Mouse (Mus musculus) forebrain, embryonic 11.5 days (tissue): Measurements from ENCODE around the gene Gucy2g. TPM values are rescaled to one million over a fixed set of nuclear protein-coding genes. Genes with fewer than 3 reads are reported as not detected.
"Not testable (repeated sequence)": the region's sequence is repeated elsewhere in the genome, so short reads cannot be mapped to it uniquely, and the experiment has no call there.

ENCODE experiments used
- ATAC-seq: fragments of 200-750 bp; cut with Nextera tagmentation; replicated peaks from 2 replicates; pipeline ENCODE4 v1.8.0; 2017; ENCODE audit warnings: moderate TSS enrichment; ENCODE audit not compliant: low FRiP score
- DNase-seq: peaks from one replicate; pipeline ENCODE4 v3.0.0-alpha.2; 2017; ENCODE audit warnings: low spot score
- H3K27ac ChIP-seq: fragments of 300-500 bp; sonication (generic); 2 replicates; pipeline ENCODE4 v1.5.1; 2014; ENCODE audit warnings: low read depth, low read length
- H3K27me3 ChIP-seq: fragments of 300-500 bp; sonication (generic); 2 replicates; pipeline ENCODE4 v1.6.1; 2014; ENCODE audit warnings: mild to moderate bottlenecking, low read length, mixed read lengths; ENCODE audit not compliant: control insufficient read depth, insufficient read depth
- H3K36me3 ChIP-seq: fragments of 300-500 bp; sonication (generic); 2 replicates; pipeline ENCODE4 v1.6.1; 2014; ENCODE audit warnings: mild to moderate bottlenecking, low read length, moderate library complexity, mixed read lengths; ENCODE audit not compliant: control insufficient read depth, insufficient read depth
- H3K4me1 ChIP-seq: fragments of 300-500 bp; sonication (generic); replicated peaks from 2 replicates; pipeline ENCODE4 v1.6.1; 2014; ENCODE audit warnings: low read length, mixed read lengths; ENCODE audit not compliant: control insufficient read depth, insufficient read depth
- H3K4me2 ChIP-seq: fragments of 300-500 bp; sonication (generic); 2 replicates; pipeline ENCODE4 v1.6.1; 2014; ENCODE audit warnings: low read depth, mild to moderate bottlenecking, low read length, moderate library complexity, mixed read lengths; ENCODE audit not compliant: severe bottlenecking
- H3K4me3 ChIP-seq: fragments of 300-500 bp; sonication (generic); 2 replicates; pipeline ENCODE4 v1.5.1; 2014; ENCODE audit warnings: low read depth, low read length
- H3K9ac ChIP-seq: fragments of 300-500 bp; sonication (generic); 2 replicates; pipeline ENCODE4 v1.6.1; 2014; ENCODE audit warnings: low read length
- H3K9me3 ChIP-seq: fragments of 300-500 bp; sonication (generic); 2 replicates; pipeline ENCODE4 v1.6.1; 2016; ENCODE audit warnings: low read length, mixed read lengths; ENCODE audit not compliant: control insufficient read depth
- WGBS: fragments of 180-500 bp; shearing (Covaris S2); extraction: QIAGEN DNeasy Blood & Tissue Kit; methylation state at CpG from one replicate; pipeline ENCODE4 v1.1.7; 2014; 5-methylcytosine and 5-hydroxymethylcytosine counted together
- polyA plus RNA-seq: library from polyadenylated mRNA; unstranded; fragments of >200 nt; fragmentation: Nextera tagmentation; extraction: Ambion mirVana; gene quantifications from 2 replicates; pipeline ENCODE4 v1.2.1, GENCODE M21; 2014

The Gucy2g gene
- polyA plus RNA-seq, 1 experiment from 2014 or later, result not detected

GRCm38 (mm10) chr19:55169236-55169729, 71.8 kb downstream of the Gucy2g start:
- not testable (repeated sequence) for H3K4me2 ChIP-seq, H3K27ac ChIP-seq, ATAC-seq, DNase-seq, H3K9me3 ChIP-seq, H3K27me3 ChIP-seq, H3K9ac ChIP-seq, H3K4me1 ChIP-seq, H3K36me3 ChIP-seq, H3K4me3 ChIP-seq
- 91% methylated on average over 8 of the region's 8 CpGs for WGBS

- 86% methylated on average over 6 of the region's 6 CpGs for WGBS
- Histone ChIP-seq H3K4me3 (no peak overlapping the region), H3K4me2 (no peak overlapping the region), H3K9ac (no peak overlapping the region), H3K9me3 (peaks cover 3% of the 10 kb centered on the region), H3K27ac (no peak overlapping the region), H3K36me3 (no peaks in the 10 kb centered on the region), H3K27me3 (no peaks in the 10 kb centered on the region), H3K4me1 (no peaks in the 10 kb centered on the region)
- ATAC-seq (no peak), DNase-seq (no peak)
Measured at GRCm38 (mm10) chr19:55168360-55168759, 72.7 kb downstream of the Gucy2g start.

- H3K36me3 ChIP-seq, result no peaks in the 10 kb centered on the region
Measured at GRCm38 (mm10) chr19:55167741-55168140, 73.3 kb downstream of the Gucy2g start.

GRCm38 (mm10) chr19:55166741-55167140, 74.3 kb downstream of the Gucy2g start:
- Histone ChIP-seq H3K4me3 (no peak overlapping the region), H3K9ac (no peak overlapping the region), H3K36me3 (no peaks in the 10 kb centered on the region), H3K4me1 (no peaks in the 10 kb centered on the region), H3K27me3 (no peaks in the 10 kb centered on the region), H3K9me3 (peaks cover 3% of the 10 kb centered on the region), H3K27ac (no peak overlapping the region), H3K4me2 (no peak overlapping the region)
- WGBS, result 90% methylated on average over 2 of the region's 2 CpGs
- no peak for ATAC-seq
- no peak for DNase-seq

More at GRCm38 (mm10) chr19:55167741-55168140, 73.3 kb downstream of the Gucy2g start:
- H3K27me3 ChIP-seq, result no peaks in the 10 kb centered on the region
- DNase-seq (no peak), ATAC-seq (no peak)
- H3K4me3 ChIP-seq, result no peak overlapping the region
- H3K27ac ChIP-seq, result no peak overlapping the region
- H3K9ac ChIP-seq, result no peak overlapping the region
- H3K4me1 ChIP-seq, result no peaks in the 10 kb centered on the region
- 67% methylated on average over 2 of the region's 2 CpGs for WGBS
- H3K4me2 ChIP-seq, result no peak overlapping the region
- peaks cover 3% of the 10 kb centered on the region for H3K9me3 ChIP-seq

GRCm38 (mm10) chr19:55165954-55166353, 75.1 kb downstream of the Gucy2g start:
- Histone ChIP-seq H3K27ac (no peak overlapping the region), H3K36me3 (no peaks in the 10 kb centered on the region)

GRCm38 (mm10) chr19:55165183-55165865, 75.7 kb downstream of the Gucy2g start:
- ATAC-seq, result no peak

More at GRCm38 (mm10) chr19:55165954-55166353, 75.1 kb downstream of the Gucy2g start:
- H3K4me3 ChIP-seq, result no peak overlapping the region
- no peak overlapping the region for H3K4me2 ChIP-seq
- H3K9ac ChIP-seq, result no peak overlapping the region
- DNase-seq (no peak), ATAC-seq (no peak)
- H3K27me3 ChIP-seq, result no peaks in the 10 kb centered on the region
- 86% methylated on average over 4 of the region's 4 CpGs for WGBS
- H3K4me1 ChIP-seq, result no peaks in the 10 kb centered on the region
- peaks cover 3% of the 10 kb centered on the region for H3K9me3 ChIP-seq

GRCm38 (mm10) chr19:55164162-55164561, 76.9 kb downstream of the Gucy2g start:
- no peaks in the 10 kb centered on the region for H3K27me3 ChIP-seq
- 88% methylated on average over 1 of the region's 1 CpGs for WGBS
- ATAC-seq, result no peak
- H3K27ac ChIP-seq, result no peak overlapping the region
- H3K9ac ChIP-seq, result no peak overlapping the region
- no peak for DNase-seq
- no peaks in the 10 kb centered on the region for H3K36me3 ChIP-seq
- H3K4me2 ChIP-seq, result no peak overlapping the region
- no peaks in the 10 kb centered on the region; the same call in 1 of the 2 replicates for H3K9me3 ChIP-seq
- no peak overlapping the region for H3K4me3 ChIP-seq
- no peaks in the 10 kb centered on the region for H3K4me1 ChIP-seq

More at GRCm38 (mm10) chr19:55165183-55165865, 75.7 kb downstream of the Gucy2g start:
- no peak overlapping the region for H3K9ac ChIP-seq
- no peak overlapping the region for H3K27ac ChIP-seq
- H3K9me3 ChIP-seq, result peaks cover 3% of the 10 kb centered on the region
- no peak overlapping the region for H3K4me3 ChIP-seq
- 94% methylated on average over 1 of the region's 1 CpGs for WGBS
- no peaks in the 10 kb centered on the region for H3K27me3 ChIP-seq
- H3K4me2 ChIP-seq, result no peak overlapping the region
- DNase-seq, result no peak
- no peaks in the 10 kb centered on the region for H3K36me3 ChIP-seq
- no peaks in the 10 kb centered on the region for H3K4me1 ChIP-seq

- H3K27ac ChIP-seq, result no peak overlapping the region
Measured at GRCm38 (mm10) chr19:55162271-55162670, 78.8 kb downstream of the Gucy2g start.

GRCm38 (mm10) chr19:55159826-55160225, 81.2 kb downstream of the Gucy2g start:
- DNase-seq (no peak), ATAC-seq (no peak)
- H3K4me1 ChIP-seq, result no peaks in the 10 kb centered on the region
- H3K9ac ChIP-seq, result no peak overlapping the region
- H3K27me3 ChIP-seq, result no peaks in the 10 kb centered on the region
- no peak overlapping the region for H3K4me3 ChIP-seq
- 87% methylated on average over 6 of the region's 6 CpGs for WGBS
- H3K9me3 ChIP-seq, result no peaks in the 10 kb centered on the region
- no peaks in the 10 kb centered on the region for H3K36me3 ChIP-seq
- H3K4me2 ChIP-seq, result no peak overlapping the region
- no peak overlapping the region for H3K27ac ChIP-seq

More at GRCm38 (mm10) chr19:55162271-55162670, 78.8 kb downstream of the Gucy2g start:
- H3K4me3 ChIP-seq, result no peak overlapping the region
- no peaks in the 10 kb centered on the region for H3K9me3 ChIP-seq
- H3K36me3 ChIP-seq, result no peaks in the 10 kb centered on the region
- no peak overlapping the region for H3K9ac ChIP-seq
- no peak for DNase-seq
- no peaks in the 10 kb centered on the region for H3K4me1 ChIP-seq
- no peak overlapping the region for H3K4me2 ChIP-seq
- 83% methylated on average over 4 of the region's 4 CpGs for WGBS
- H3K27me3 ChIP-seq, result no peaks in the 10 kb centered on the region
- no peak for ATAC-seq
